Mouse (Mus musculus): ENCODE data around the gene Tspan18.
A peak's percentile ranks its signal among the peaks of the same experiment; 100 is the strongest.

Tspan18 gene

GRCm38 (mm10) chr2:93152883-93153491 is 181.3 kb downstream of the Tspan18 start:
- DNase-seq = peak; percentile 98

GRCm38 (mm10) chr2:93152191-93152601 is 182.1 kb downstream of the Tspan18 start:
- DNase-seq = peak; percentile 79 to 80

Data from cerebellum, postnatal 14 days (tissue).